Mouse (Mus musculus): ENCODE results near the gene Tfap2b. TPM values are rescaled to one million over a fixed set of nuclear protein-coding genes. Genes with fewer than 3 reads are reported as not detected.

Gene Tfap2b
- polyA plus RNA-seq (2014; fragmentation: Illumina TruSeq; extraction: RNeasy Lipid Tissue Mini Kit (QIAGEN cat#74804); ENCODE audit: low read depth, low replicate concordance): not detected

DNA sequence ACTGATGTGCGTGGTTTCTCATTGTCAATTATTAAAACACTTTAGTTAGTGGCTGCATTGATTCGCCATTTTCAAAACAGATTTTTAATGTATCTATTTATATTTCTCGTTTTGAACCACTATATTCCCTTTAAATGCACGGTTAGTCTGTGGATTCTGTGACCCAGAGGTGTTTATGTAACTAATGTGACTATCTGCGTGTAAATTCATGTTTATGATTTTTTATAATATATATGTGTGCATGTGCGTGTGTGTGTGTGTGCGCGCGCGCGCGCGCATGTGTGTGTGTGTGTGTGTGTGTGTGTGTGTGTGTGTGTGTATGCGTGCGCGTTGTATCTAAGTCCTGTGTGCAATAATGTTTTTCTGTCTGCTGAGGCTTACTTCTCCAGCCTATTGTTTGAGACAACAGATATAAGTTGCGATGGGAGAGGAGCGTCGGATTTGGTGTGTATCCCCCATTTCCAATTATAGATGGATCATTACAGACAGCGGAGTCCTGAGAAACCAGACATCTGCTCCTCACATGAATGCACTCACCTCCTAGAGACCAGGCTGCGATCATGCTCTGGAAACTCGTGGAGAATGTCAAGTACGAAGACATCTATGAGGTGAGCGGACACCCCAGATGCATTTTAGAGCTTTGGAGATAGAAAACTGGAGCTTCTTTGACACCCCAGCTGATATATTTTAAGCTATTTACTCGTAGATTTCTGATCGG, at the start of gene Tfap2b:
Tfap2b (plus strand) TSS at position 274 of the 718 bp plus-strand sequence.

Other genes with a start within 250 kb of the Tfap2b start
- not detected for gene Tfap2d, start 105.9 kb upstream of the Tfap2b start, polyA plus RNA-seq (2014; fragmentation: Illumina TruSeq; extraction: RNeasy Lipid Tissue Mini Kit (QIAGEN cat#74804); ENCODE audit: low read depth, low replicate concordance)